Mouse (Mus musculus): ENCODE measurements at regions not wholly inside any gene's neighbourhood (a gene's known extent, or its start where the extent isn't known, plus 50 kb on each side); places are given as distances from the start of the nearest gene placed in this dataset.

DNA sequence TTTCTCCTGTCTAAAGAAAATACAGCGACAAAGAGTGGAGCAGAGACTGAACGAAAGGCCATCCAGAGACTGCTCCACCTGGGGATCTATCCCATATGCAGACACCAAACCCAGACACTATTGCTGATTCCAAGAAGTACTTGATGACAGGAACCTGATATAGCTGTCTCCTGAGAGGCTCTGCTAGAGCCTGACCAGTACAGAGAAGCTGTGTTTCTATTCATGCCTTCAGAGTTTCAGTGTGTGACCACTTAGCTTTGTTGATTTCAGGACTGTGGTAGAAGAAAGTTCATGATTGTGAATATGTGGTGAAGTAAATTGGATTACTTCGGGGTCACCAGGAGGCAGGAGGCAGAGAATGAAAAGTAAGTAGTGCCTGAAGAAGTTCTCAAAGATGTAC lies 356.3 kb upstream of the Negr1 start:
- ATAC-seq (ENCODE audit: low FRiP score, low read depth) = no peak
- no peak overlapping the region for H3K27ac ChIP-seq (replicated peaks)
- H3K4me1 ChIP-seq (replicated peaks) = no peaks in the 10 kb centered on the region
- WGBS = 92% methylated on average over 3 of the region's 3 CpGs
- no peaks in the 10 kb centered on the region for H3K9me3 ChIP-seq
- no peak overlapping the region for H3K4me2 ChIP-seq
- H3K4me3 ChIP-seq = no peak overlapping the region
- H3K27me3 ChIP-seq = no peaks in the 10 kb centered on the region
- H3K36me3 ChIP-seq = no peaks in the 10 kb centered on the region
- no peak overlapping the region for H3K9ac ChIP-seq

DNA sequence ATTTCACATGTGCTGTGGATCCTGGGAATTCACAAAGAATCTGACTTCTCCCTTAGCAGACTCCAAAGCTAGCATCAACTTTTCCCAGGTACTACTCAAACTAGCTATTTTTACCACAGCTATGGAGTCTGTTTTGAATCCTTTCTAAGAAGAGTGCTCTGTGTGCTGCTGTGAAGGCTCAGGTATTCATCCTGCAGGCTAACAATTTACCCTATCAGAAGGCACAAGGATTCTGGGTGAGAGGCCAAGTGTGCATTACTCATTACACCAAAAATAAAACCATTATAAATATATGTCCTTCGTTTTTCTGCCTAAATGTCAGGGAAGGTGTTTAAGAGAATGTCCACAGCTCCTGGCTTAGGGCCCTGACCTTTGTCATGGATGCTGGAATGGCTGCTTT lies 353.2 kb upstream of the Negr1 start:
- Histone ChIP-seq H3K9ac (no peak overlapping the region), H3K4me1 (replicated peaks) (no peaks in the 10 kb centered on the region), H3K27ac (replicated peaks) (no peak overlapping the region), H3K9me3 (no peaks in the 10 kb centered on the region), H3K4me3 (no peak overlapping the region), H3K36me3 (no peaks in the 10 kb centered on the region), H3K27me3 (no peaks in the 10 kb centered on the region), H3K4me2 (no peak overlapping the region)
- 66% methylated on average over 1 of the region's 1 CpGs for WGBS
- ATAC-seq (ENCODE audit: low FRiP score, low read depth) = no peak

DNA sequence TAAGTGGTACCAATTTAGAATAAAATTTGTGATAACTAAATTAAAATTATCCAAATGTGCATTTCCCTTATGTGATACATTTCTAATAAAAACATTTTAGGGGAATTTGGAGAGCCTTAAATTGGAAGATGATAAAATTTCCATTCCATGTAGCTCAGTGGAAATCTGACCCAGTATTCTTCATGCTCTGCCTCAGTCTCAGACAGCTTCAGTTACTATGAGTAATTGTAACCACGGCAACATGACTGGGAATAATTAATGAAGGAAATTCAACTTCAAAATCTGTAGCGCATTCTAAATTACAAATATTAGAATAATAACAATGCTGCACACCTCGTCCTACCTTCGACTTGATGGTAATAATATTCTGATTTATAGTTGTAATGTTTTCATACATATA lies 350.8 kb upstream of the Negr1 start:
- no peaks in the 10 kb centered on the region for H3K9me3 ChIP-seq
- no peak overlapping the region for H3K9ac ChIP-seq
- no peaks in the 10 kb centered on the region for H3K36me3 ChIP-seq
- no peak overlapping the region for H3K4me3 ChIP-seq
- no peaks in the 10 kb centered on the region for H3K27me3 ChIP-seq
- ATAC-seq (ENCODE audit: low FRiP score, low read depth) = no peak
- H3K27ac ChIP-seq (replicated peaks) = no peak overlapping the region
- WGBS = 66% methylated on average over 4 of the region's 4 CpGs
- no peak overlapping the region for H3K4me2 ChIP-seq
- H3K4me1 ChIP-seq (replicated peaks) = no peaks in the 10 kb centered on the region

DNA sequence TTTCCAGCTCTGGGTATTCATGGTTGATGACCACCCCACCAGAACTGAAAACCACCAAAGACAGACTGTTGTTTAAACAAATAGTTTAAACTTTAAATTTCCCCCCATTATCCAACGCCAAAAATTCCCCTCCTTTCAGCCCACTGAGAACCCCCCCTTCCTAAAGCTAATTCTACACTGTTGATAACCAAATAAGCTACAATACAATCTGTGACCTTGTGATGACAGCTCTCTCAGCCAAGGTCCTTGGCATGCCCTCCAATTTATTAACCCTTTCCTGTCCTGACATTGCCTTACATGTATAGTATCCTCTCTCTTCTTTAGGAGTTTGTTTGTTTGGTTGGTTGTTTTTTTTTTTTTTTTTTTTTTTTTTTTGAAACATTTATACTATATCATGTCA lies 346.8 kb upstream of the Negr1 start:
- no peak overlapping the region for H3K4me3 ChIP-seq
- no peak overlapping the region for H3K27ac ChIP-seq (replicated peaks)
- no peaks in the 10 kb centered on the region for H3K36me3 ChIP-seq
- H3K27me3 ChIP-seq = no peaks in the 10 kb centered on the region
- ATAC-seq (ENCODE audit: low FRiP score, low read depth) = no peak
- WGBS = 70% methylated on average over 1 of the region's 1 CpGs
- no peak overlapping the region for H3K4me2 ChIP-seq
- no peaks in the 10 kb centered on the region for H3K4me1 ChIP-seq (replicated peaks)
- H3K9ac ChIP-seq = no peak overlapping the region
- no peaks in the 10 kb centered on the region for H3K9me3 ChIP-seq

DNA sequence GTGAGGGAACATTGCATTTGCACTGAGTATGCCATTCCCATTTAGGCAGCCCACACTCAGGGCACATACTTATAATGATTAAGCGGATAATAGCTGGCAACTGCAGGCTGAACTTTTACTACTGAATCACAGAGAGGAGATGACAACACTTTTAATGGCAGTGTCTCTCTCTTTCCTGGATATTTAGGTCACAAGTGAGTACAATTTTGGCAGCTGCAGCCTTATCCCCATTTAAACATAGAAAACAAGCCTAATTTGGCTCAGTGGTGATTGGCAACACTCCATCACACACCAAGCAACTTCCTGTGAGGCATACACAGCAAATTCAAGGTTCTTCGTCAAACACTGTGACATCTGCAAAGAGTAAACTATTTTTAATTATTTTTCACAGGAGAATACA lies 329.5 kb upstream of the Negr1 start:
- ATAC-seq (ENCODE audit: low FRiP score, low read depth) = no peak
- Histone ChIP-seq H3K27ac (replicated peaks) (no peak overlapping the region), H3K4me3 (no peak overlapping the region), H3K27me3 (no peaks in the 10 kb centered on the region), H3K4me2 (no peak overlapping the region), H3K4me1 (replicated peaks) (no peaks in the 10 kb centered on the region), H3K36me3 (no peaks in the 10 kb centered on the region), H3K9me3 (no peaks in the 10 kb centered on the region), H3K9ac (no peak overlapping the region)
- WGBS = 84% methylated on average over 2 of the region's 2 CpGs

DNA sequence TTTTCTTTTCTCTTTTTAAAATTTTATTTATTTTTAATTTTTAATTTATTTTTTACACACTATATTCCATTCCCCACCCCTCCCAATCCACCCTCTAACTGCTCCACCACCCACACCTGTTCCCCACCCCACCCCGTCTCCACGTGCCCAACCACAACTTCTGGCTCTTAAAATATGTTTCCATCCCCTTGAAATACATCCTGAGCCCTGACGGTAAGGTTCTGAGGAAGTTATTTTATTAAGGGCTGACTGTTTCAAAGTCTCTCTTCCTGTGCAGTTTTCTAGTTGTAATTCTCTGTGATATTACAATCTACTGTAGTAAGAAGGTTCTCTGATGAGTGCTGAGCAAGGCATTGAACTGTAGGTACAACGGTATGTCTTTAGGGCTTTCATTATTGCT lies 325.6 kb upstream of the Negr1 start:
- Histone ChIP-seq H3K4me3 (no peak overlapping the region), H3K9ac (no peak overlapping the region), H3K27ac (replicated peaks) (no peak overlapping the region), H3K4me2 (no peak overlapping the region), H3K9me3 (no peaks in the 10 kb centered on the region), H3K4me1 (replicated peaks) (no peaks in the 10 kb centered on the region), H3K27me3 (no peaks in the 10 kb centered on the region), H3K36me3 (no peaks in the 10 kb centered on the region)
- ATAC-seq (ENCODE audit: low FRiP score, low read depth) = no peak
- WGBS = 89% methylated on average over 4 of the region's 4 CpGs

DNA sequence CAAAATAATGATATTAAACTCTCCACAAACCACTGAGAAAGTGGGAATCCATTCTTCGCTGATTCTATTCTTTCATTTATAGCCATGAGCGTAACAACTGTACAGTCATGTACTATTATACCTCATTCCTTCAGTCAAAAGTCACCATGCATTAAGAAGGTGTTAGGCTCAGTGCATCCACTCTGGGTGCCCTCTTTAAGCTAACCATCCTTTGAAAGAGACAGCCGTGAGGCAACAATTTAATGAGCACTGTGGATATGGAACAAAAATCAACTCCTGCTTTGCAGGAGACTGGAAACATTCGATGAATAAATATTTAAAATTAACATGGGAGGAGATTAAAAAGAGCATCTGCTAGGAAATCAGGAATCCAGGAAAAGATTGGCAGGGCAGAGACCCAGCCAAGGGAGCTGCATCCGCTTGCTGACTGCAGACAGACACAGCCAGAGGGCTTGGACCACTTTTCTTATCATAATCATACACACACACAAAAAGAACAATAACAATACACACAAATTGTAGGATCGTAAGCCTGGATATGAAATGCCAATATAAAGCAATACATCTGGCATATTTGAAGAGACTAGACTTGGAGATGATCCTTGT lies 309.2 kb upstream of the Negr1 start:
- no peak; the same call in 1 of the 2 replicates for ATAC-seq (ENCODE audit: low FRiP score, low read depth)
- Histone ChIP-seq H3K27ac (replicated peaks) (no peak overlapping the region), H3K36me3 (no peaks in the 10 kb centered on the region), H3K4me1 (replicated peaks) (peaks cover 10% of the 10 kb centered on the region; the same call in 1 of the 2 replicates), H3K9me3 (no peaks in the 10 kb centered on the region), H3K4me3 (no peak overlapping the region), H3K4me2 (no peak overlapping the region), H3K27me3 (no peaks in the 10 kb centered on the region), H3K9ac (no peak overlapping the region)
- 71% methylated on average over 6 of the region's 6 CpGs for WGBS

DNA sequence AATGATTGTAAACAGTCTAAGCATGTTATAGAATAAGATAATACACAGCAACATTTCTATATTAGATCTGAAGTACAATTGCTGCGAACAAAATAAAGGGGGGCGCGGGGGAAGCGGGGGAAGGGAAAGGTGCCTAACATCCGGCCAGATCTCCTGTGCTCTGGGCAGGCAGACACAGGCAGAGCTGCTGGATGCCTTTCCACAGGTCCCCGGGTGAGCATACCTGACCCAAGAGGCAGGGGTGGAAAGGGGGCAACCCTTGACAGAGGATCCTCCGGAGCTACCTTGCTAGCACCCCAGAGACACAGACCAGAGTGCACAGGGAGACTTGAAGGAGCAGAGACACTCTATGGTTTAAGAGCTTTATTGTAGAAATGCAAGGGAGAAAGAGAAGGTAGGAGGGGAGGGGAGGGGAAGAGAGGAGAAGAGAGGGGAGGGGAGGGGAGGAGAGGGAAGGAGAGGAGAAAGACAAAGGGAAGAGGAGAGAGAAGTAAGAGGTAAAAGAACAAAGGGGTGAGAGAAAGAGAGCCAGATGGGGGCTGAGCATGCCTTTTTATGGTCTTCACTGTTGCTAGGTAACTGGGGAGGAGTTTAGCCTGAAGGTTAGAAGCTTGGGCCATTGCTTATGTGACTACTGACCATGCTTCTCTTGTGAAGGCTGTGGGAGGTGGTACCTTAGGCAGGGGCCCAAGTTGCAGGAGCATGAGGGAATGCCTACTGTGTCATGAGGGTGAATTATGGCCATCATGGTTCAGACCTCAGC lies 308.2 kb upstream of the Negr1 start:
- Histone ChIP-seq H3K27me3 (no peaks in the 10 kb centered on the region), H3K4me2 (no peak overlapping the region), H3K27ac (replicated peaks) (no peak overlapping the region), H3K4me1 (replicated peaks) (peaks cover 10% of the 10 kb centered on the region; the same call in 1 of the 2 replicates), H3K36me3 (no peaks in the 10 kb centered on the region), H3K9me3 (no peaks in the 10 kb centered on the region), H3K4me3 (no peak overlapping the region), H3K9ac (no peak overlapping the region)
- WGBS = 62% methylated on average over 7 of the region's 7 CpGs
- peak; percentile 51; the same call in 1 of the 2 replicates for ATAC-seq (ENCODE audit: low FRiP score, low read depth)

DNA sequence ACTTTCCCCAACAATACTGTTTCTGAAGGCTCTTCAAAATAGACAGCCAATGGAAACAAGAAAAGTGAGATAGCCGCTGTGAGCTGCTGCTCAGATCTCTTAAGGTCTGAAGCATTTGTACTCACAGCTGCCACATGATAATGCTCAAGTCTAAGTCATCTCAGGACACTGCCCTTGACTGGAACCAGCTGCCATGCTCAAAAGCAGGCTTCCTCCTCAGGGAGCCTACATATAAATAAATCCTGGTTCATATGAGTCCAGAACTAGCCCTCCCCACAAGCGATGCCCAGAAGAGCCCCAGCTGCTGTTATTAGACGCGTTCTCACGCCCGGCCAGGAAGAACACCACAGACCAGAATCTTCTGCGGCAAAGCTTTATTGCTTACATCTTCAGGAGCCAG lies 304.9 kb upstream of the Negr1 start:
- Histone ChIP-seq H3K9ac (no peak overlapping the region), H3K36me3 (no peaks in the 10 kb centered on the region), H3K9me3 (no peaks in the 10 kb centered on the region), H3K27me3 (no peaks in the 10 kb centered on the region), H3K4me1 (replicated peaks) (peaks cover 10% of the 10 kb centered on the region; the same call in 1 of the 2 replicates), H3K4me3 (no peak overlapping the region), H3K27ac (replicated peaks) (no peak overlapping the region), H3K4me2 (no peak overlapping the region)
- WGBS = 95% methylated on average over 7 of the region's 7 CpGs
- ATAC-seq (ENCODE audit: low FRiP score, low read depth) = no peak

DNA sequence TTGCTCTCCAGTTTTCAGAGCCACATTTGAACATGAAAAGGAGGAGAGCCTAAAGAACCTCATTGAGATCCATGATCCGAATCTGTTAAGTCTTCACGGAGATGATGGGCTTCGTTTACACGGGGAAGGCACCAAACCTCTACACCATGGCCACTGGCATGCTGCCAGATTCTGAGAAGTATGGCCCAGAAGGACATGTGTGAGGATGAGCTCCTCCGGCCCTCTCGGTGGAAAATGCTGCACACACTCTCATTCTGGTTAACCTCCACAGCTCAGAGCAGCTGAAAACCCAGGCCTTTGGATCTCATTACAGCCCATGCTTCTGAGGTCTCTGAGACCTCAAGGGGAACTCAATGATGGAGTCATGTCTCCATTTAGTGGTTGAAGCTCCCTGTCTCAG lies 296.9 kb upstream of the Negr1 start:
- Histone ChIP-seq H3K4me1 (replicated peaks) (no peaks in the 10 kb centered on the region), H3K36me3 (no peaks in the 10 kb centered on the region), H3K9ac (no peak overlapping the region), H3K27ac (replicated peaks) (no peak overlapping the region), H3K9me3 (no peaks in the 10 kb centered on the region), H3K27me3 (no peaks in the 10 kb centered on the region), H3K4me2 (no peak overlapping the region), H3K4me3 (no peak overlapping the region)
- 95% methylated on average over 6 of the region's 6 CpGs for WGBS
- no peak for ATAC-seq (ENCODE audit: low FRiP score, low read depth)

DNA sequence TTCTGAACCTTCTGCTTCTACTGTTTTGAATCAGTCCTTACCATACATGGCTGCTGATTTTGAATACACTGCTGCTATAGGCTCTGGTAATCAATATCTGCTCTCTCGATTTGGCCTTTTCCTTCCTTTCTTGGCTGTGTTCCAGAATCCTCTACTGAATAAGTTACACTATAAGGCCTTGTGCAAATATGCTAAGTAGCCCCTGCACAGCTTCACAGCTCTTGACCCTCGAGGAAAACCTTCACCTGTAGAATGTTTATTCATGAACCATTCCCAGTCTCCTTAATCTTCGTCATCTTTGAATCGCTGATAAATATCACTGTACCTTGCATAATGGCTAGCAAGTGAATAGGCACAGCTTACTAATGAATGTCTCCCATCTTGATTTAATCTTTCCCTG lies 293.9 kb upstream of the Negr1 start:
- WGBS = 48% methylated on average over 4 of the region's 4 CpGs
- no peaks in the 10 kb centered on the region for H3K9me3 ChIP-seq
- H3K4me3 ChIP-seq = no peak overlapping the region
- no peaks in the 10 kb centered on the region for H3K36me3 ChIP-seq
- H3K4me2 ChIP-seq = no peak overlapping the region
- no peak for ATAC-seq (ENCODE audit: low FRiP score, low read depth)
- no peaks in the 10 kb centered on the region for H3K27me3 ChIP-seq
- no peaks in the 10 kb centered on the region for H3K4me1 ChIP-seq (replicated peaks)
- H3K9ac ChIP-seq = no peak overlapping the region
- no peak overlapping the region for H3K27ac ChIP-seq (replicated peaks)

DNA sequence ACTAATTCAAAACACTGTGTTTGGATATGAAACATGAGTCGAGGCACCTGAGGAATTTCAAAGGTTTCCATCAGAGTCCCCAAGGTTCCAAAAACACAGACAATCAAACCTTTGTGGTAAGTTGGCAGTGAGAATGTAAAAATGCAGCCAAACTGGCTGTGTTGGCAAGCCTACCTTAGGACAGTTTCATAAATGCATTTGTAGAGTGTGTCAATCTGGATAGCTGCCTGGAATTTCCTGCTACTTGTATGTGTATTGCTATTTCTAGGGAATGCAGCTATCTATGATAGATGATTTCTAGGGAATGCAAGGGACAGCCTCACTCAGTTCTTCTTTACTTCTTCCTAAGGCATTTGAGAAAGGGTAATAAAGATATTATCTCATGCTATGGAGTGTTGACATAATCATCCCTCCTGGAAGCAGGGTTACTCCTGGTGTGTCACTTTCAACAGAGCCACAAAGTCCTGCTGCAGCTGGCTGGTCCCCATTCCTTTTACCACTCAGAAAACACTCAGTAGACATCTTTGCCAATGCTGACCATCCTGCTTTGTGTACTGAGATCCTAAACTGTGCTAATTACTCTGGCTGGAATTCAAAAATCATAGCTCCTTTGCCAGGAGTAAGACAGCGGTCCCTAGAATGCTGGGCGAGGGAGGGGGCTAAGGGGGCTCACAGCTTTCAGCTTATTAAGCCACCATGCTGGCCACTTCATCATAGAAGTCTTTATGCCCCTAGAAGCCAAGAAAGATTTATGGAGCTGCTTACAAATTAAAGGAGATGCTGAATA lies 261.4 kb upstream of the Negr1 start:
- Histone ChIP-seq H3K36me3 (no peaks in the 10 kb centered on the region), H3K4me2 (no peak overlapping the region), H3K27me3 (no peaks in the 10 kb centered on the region), H3K9me3 (no peaks in the 10 kb centered on the region), H3K9ac (no peak overlapping the region), H3K27ac (replicated peaks) (peak overlapping the region; percentile 25; the same call in 1 of the 2 replicates), H3K4me3 (no peak overlapping the region), H3K4me1 (replicated peaks) (peaks cover 17% of the 10 kb centered on the region)
- ATAC-seq (ENCODE audit: low FRiP score, low read depth) = peak; percentile 92
- 34% methylated on average over 3 of the region's 3 CpGs for WGBS

Measured in hindbrain, embryonic 15.5 days (tissue).